Mouse (Mus musculus) retina, adult 2 months (tissue): ENCODE measurements around the gene Ucma.
"Not testable (repeated sequence)": the region's sequence is repeated elsewhere in the genome, so short reads cannot be mapped to it uniquely, and the experiment has no call there.

ENCODE experiments used
- DNase-seq: peaks from one replicate; pipeline ENCODE4 v3.0.0-alpha.2; 2012; ENCODE audit warnings: low read depth, low spot score

Ucma gene

DNA sequence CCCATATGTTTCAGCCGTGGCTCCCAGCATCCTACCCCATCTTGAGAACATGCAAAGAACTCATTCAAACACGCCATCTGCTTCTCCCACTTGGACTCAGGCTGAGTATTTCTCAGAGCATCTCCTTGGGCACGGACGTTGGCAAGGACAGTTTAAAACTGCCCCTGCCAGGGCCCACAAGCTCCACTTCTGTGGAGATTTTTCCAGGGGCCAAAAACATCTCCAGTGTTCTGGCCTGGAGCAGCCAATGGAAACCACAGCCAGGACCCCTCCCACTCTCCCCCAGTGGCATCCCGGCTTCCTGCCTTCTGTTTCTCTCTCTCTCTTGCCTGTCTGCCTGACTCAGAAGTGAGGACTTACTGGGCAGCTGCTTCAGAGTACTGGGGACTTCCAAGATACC is at the start of gene Ucma:
Gene Ucma, plus strand, starts transcription at position 316 of the 400 bp plus-strand sequence.
- no peak for DNase-seq

DNA sequence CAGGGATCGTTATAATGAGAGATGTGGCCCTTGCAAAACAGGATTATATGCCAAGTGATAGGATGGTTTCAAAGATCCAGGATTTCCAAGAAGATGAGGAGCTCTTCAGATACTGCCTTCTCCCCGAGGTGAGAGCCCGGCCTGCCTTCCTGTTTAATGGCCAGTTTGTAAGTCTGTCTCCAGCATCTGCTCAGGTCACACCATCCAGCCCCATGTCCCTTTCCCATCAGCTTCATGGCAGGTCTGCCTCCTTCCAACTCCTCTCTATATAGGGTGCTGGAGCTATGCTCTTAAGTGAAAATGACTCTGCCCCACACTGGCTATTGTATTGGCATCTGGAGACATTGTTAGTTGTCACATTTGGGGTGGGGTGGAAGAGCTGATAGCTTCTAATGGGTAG is 48.5 kb upstream of the Ucma start:
- no peak for DNase-seq

DNA sequence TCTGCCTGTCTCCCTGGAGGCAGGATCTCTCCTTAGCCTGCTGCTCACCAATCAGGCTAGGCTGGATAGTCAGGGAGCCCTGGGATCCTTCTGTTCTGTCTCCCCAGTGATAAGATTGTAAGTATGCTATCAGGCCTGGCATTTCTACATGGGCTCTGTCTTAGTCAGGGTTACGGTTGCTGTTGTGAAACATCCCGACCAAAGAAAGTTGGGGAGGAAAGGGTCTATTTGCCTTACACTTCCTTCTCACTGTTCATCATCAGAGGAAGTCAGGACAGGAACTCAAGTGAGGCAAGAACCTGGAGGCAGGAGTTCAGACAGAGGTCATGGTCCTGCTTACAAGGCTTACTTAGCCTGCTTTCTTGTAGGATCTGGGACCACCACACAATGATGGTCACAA is 46.7 kb upstream of the Ucma start:
- no peak for DNase-seq

DNA sequence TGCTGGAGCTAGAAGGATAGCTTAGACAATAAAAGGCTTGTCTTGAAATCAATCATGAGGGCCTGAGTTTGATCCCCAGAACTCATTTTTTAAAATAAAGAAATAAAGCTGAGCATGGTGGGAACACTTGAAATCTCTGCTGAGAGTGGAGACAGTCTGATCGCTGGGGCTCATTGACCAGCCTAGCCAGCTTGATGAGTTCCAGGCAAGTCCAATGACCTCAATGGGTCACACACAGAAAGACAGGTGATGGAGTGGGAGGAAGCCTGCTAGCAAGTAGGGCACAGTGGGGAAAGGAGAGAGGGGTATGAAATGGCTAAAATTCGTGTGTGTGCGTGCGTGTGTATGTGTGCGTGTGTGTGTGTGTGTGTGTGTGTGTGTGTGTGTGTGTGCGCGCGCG is 41.4 kb upstream of the Ucma start:
- no peak for DNase-seq

DNA sequence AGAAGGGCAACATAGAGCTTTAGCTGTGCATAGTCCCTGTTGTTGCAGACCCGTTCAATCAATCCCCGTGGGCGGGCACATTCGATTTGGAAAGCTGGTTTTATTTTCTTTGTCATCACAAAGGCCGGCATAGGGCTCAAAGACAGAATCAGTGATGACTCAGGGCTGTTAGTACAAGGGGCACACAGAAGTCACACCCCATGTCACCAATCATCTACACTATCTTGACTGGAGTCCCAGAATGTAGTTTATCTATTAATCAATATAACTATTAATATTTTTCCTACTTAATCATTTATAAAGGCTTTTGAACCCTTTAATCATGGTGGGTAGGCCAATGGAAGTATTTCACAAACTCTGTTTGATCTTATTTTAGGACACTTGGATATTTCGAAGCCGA is 38.0 kb upstream of the Ucma start:
- DNase-seq = no peak

DNA sequence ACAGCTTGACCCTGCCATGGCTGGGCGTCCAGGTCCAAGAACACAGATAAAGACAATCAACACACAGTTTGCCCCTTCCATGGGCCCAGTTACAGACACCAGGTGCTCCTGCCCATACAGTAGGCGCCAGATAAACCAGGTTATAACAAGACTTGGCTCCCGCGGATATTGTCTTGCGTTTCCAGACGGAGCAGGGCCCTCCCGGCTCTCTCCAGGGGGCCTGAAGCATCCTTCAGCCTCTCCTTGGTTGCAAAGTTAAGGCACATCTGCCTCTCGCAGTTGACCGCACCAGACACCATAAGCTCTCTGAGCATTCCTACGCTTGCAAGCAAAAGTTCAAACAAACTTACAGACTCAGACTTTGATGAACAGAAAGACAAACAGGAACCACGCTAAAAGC is 35.1 kb upstream of the Ucma start:
- no peak for DNase-seq

DNA sequence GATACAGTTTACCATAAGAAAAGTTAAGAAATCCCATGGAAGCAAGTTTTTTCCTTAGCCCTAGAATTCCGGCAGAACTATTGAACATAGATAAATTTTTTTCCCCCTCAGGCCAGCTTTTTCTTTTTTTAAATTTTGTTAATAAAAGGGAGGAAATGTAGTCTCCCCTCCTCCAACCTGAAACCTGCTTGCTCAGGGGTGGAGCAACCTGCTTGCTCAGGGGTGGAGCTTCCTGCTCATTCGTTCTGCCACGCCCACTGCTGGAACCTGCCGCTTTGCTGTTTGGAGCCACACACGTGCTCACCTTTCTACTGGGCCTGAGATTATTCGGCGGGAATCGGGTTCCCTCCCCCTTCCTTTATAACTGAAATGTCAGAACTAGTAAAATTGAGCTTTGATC is 26.2 kb upstream of the Ucma start:
- DNase-seq = not testable (repeated sequence)

DNA sequence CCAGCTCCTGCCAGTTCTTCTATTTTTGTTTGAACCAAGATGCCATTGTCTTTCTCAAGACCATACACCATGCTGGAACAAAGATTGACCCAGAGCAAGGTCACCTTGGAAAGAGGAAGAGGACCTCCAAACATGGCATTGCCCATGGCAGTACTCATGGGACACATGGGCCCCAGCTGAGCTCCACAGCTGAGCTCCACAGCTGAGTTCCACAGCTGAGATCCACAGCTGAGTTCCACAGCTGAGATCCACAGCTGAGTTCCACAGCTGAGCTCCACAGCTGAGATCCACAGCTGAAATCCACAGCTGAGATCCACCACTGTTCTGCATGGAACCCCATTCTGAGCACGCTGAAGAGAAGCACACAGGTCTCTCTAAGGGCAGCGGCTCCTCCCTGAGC is 24.9 kb upstream of the Ucma start:
- DNase-seq = no peak

DNA sequence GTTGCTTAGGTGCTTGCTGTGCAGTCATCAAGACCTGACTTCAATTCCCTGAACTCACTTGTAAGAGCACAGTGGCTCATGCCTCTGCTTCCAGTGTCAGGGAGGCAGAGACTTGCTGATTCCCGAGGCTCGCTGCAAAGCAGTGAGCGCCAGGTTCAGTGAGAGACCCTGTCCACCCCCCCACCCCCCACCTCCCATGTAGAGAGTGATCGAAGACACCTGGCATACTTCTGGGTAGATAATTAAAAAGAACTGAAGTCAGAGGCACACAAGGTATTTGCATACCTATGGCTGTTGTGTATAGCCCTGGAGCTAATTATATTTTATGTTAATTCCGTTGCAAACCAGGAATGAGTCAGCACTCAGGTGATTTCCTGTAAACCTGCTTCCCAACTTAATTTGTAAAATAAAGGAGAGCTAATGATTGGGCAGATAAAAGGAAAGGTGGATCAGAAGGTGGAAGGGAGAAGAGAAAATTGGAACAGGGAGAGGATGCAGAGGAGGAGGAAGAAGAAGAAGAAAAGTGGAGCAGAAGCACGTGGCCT is 21.6 kb upstream of the Ucma start:
- DNase-seq = no peak

DNA sequence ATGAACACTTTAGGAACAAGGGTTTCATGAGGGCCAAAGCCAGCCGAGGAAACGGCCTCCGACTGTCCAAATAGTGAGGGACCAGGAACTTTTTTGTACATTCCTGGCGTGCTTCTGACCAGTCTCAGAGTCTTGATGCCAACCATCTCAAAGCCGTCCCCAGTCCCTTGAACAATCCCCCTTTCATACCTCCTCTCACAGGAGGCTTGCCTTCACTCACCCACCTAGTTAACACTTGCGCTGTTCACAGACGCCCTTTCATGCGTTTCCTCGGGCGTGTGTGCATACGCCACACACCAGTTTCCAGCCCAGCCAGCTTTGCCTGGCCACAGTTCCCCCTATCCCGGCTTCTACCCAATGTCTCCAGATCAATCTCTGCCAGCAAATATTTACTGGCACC is 17.9 kb upstream of the Ucma start:
- DNase-seq = no peak

DNA sequence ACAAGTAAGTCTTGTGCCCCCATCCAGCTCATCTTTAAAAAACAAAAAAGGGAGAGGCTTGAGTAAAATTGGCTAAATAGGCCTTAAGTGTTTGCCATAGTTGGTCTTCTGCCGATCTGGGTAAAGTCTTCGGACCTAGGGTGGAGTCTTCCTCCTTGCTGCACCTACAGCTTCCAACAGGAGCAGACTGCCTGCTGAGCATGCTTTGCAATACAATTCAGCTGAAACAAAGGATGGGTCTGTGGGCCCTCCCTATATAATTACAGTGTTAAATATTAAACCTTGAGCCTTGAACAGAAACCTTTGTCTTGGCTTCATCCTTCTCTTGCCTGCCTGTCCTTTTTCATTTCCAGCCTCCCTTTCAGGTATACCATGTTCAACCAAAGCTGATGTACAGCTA is 8.1 kb upstream of the Ucma start:
- DNase-seq = no peak

DNA sequence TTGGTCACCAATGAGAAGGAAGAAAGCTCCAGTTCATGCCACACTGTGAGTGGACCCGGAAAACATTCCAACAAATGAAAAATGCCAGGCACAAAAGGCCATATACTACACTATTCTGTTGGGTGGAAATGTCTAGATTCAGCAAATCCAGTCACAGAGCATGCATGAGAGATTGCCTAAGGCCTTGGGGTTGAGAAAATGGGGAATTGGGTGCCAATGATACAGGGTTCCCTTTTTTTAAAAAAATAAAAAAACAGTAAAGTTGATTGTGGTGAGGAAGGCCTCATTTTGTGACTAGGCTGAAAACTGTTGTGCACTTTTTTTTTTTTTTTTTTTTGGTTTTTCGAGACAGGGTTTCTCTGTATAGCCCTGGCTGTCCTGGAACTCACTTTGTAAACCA is 6.8 kb upstream of the Ucma start:
- no peak for DNase-seq

DNA sequence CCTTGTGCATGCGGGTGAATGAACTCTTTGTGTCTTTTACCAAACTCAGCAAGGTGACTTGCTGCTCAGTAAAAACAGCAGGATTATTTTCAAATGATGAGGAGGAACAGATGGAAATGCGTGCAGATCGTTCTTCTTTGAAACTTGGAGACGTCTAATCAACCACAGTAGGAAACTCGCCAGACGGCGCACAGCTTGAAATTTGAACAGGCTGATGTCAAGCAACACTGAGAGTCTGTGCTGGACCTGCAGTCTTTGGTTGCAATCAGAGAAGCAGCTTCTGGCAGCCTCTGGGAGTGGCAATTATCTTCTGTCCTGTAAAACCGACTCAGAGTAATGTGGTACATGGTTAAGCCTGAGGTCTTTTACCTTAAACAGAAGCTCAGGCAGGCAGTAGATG is 2.2 kb downstream of the Ucma start:
- no peak for DNase-seq

DNA sequence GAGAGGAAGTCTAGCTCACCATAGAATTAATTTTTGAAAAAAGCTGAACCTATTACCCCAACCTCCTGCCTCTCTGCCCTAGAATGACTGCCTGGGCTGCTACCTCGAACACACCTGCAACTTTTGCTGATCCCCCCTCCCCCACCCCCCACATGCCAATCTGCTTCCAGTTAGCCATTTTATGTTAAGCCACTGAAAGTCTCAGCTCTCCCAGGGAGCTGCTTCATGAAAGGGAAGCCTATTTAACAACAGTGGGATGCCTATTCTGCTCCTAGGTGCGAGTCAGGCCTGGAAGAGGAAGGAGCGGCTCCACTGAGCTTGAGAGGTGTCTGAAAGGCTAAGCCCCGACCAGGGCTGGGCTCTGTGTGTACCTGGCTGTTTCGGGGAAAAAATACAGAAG is 8.1 kb downstream of the Ucma start:
- DNase-seq = no peak

DNA sequence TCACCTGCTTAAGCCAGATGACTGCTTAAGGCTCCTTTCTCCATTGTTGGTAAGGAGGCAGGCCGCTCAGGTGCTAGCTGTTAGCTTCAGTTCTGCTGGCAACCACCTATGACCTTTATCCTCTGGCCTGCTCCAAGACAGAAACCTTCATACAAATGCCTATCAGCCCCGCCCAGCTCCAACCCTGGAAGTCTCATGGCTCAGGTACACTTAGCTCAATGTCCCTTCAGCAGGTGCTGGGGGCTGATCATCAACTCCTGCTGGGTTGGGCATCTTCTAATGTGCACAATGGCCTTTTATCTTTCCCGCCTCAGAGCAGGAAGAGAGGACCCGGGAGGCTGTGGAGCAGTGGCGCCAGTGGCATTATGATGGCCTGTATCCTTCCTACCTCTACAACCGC is 9.1 kb downstream of the Ucma start:
- DNase-seq = no peak

DNA sequence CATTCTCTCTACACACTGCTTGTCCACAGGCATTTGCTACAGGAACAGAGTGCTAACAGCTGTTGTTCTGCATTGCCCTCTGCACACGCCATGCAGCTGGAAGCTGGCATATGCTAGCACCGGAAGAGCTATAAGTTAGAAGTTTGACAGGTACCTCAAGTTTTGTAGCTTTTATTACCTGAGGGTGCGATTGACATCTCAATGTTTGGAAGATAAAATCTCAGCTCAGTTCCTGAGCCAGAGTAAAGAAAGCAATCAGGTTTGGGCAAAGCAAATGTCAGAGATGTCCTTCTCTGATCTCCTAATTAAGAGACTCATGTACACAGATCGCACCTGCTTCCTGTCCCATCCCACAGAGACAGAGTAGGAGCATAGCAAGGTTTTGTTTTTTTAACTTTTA is 10.9 kb downstream of the Ucma start:
- DNase-seq = no peak

DNA sequence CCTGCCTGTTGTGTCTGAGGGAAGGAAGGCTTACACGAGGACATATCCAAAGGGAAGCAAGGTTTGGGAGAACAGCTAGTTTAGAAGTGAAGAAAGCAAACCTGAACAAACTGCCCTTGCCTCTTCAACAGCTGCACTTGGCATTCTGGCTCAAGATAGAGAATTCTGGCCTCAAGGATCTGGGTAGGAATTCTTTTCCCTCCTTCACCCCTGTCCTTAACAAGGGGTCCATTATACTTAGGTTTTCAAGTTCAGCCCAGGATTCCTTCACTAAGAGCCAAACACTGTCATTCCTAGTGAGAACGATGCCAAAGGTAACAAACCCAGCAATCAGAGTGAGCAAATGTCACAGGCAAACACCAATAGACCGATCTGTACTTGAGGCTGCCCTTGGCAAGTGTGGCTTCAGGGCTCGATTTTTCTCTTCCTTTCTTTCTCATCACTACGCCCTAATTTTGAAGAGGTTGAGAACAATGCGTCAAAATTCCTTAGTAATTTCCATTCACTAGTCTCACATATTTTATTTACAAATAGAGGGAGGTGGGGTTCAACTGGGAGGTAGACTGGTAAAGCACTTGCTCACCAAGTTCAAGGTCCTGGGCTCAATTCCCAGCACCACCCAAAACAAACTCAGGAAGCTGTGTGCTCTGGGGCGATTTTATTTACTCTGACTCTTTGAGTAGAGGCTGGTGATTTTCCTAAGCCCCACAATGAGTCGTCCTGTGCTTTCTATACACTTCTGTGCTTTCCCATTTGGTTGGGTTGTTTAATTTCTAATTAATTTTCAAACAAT is 11.7 kb downstream of the Ucma start:
- no peak for DNase-seq

DNA sequence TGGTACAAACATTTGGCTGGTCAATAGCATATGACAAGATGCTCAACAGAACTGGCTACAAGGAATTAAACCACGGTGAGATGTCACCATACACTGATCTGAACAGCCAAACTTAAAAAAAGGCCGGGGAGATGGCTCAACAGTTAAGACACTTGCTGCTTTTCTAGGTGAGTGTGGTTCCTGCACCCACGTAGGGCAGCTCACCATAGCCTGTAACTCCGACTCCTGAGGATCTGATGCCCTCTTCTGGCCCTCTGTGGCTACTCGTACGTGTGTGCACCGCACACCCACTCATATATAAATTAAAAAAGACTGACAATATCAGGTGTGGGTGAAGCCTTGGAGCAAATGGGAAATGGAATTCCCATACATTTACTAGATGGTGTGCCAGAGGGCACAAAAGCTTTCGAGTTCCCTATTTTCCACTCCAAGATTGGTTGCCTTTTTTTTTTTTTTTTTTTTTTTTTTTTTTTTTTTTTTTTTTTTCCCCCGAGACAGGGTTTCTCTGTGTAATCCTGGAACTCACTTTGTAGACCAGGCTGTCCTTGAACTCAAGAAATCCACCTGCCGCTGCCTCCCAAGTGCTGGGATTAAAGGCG is 13.0 kb downstream of the Ucma start:
- DNase-seq = no peak

DNA sequence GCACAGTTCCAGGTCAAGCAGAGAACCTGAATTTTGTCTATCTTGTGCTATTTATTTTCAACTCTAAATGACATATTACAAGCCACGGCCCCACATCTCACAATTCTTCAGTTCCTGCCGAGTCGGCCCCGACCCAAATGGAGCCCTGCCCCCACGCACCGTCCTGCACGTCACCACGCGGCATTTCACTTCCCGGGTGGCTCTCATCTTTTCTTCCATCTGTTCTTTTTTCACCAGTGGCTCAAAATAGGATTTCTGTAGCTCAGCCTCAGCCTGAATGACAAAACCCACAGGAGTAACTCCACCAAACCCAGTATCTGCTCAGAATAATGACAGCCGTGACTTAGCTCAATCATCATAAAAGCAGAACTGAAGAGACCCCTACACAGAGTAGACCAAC is 17.7 kb downstream of the Ucma start:
- DNase-seq = no peak

DNA sequence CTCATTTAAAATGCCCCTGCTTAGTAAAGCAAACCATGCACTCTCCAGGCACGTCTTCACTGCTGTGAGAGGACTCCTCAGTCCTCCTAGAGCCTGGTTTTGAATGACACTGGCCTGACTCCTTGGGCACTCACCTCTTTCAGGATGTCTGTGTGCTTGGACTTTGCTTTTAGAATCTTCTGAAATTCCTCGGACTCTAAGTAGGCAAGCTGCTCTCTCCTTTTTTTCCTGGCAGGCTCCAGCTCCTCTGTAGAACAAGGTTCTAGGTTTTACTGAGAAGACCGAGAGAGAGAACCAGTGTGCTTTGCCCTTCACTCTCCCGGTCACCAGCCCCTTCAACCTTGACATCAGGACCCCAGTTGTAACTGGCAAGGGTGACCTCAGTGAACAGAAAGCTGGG is 18.5 kb downstream of the Ucma start:
- no peak for DNase-seq

DNA sequence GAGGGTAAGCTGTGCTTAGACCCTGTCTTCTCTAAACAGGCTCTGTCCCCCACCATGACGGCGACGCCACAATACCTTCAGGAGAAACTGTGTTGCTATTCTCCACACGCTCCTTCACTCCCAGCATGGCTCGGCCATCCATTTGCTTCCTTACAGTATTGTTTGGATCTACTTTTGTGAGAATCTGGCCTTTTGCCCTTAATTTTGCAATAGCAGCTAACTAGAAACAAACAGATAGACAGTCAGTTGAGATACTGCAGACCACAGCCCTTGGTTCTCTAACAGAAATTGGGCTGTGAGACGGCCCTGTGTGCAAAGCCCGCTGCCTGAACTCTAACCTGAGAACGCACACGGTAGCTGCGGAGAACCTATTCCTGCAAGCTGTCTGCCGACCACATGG is 19.7 kb downstream of the Ucma start:
- no peak for DNase-seq

DNA sequence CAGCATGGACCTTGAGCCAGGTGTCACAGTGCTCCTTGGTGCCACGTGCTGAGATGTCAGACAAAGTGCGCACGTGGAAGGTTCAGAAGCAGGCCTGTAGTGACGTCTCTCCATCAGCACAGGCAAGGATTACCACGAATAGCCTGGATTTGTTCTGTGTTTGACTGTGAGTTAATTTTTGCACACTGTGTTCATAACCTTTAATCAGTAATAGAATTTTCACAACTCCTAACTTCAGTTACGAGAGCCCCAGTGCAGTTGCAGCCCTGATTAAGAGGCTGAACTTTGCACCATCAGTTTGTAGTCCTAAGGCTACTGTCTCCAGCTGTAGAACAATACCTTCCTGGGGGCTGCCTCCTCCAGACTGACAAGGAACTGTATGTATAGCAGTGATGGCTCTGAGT is 20.5 kb downstream of the Ucma start:
- no peak for DNase-seq

DNA sequence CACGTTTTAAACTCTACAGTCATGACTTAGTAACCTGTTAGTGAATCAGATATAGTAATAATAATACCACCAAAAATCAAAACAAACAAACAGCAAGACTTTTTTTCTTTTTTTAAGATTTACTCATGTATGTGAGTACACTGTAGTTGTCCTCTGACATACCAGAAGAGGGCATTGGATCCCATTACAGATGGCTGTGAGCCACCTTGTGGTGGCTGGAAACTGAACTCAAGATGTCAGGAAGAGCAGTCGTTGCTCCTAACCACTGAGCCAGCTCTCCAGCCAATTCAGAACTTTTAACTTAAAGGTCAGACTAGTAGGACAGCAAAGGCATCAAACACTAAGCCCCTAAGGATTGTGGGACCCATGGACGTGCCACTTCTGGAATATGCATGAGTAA is 23.0 kb downstream of the Ucma start:
- no peak for DNase-seq
